Mouse (Mus musculus): ENCODE data around the gene Trappc13. TPM values are rescaled to one million over a fixed set of nuclear protein-coding genes. Genes with fewer than 3 reads are reported as not detected.
A peak's percentile ranks its signal among the peaks of the same experiment; 100 is the strongest.

The Trappc13 gene
- polyA plus RNA-seq, 1 experiment from 2014 or later = 57.6 TPM

- no peaks in the 10 kb centered on the region for H3K27me3 ChIP-seq (ENCODE audit: control insufficient read depth, insufficient read depth, low read length)
- DNase-seq (ENCODE audit: low spot score) (no peak), ATAC-seq (ENCODE audit: low FRiP score) (no peak)
- no peaks in the 10 kb centered on the region for H3K4me1 ChIP-seq (replicated peaks; ENCODE audit: control insufficient read depth, insufficient read depth, low read length)
- no peaks in the 10 kb centered on the region for H3K9me3 ChIP-seq (ENCODE audit: control insufficient read depth, low read length)
- H3K27ac ChIP-seq = no peak overlapping the region
- 93% methylated on average over 20 of the region's 20 CpGs for WGBS
- no peak overlapping the region for H3K4me2 ChIP-seq (replicated peaks)
- no peak overlapping the region for H3K9ac ChIP-seq
- peaks cover 67% of the 10 kb centered on the region for H3K36me3 ChIP-seq (replicated peaks; ENCODE audit: control insufficient read depth, insufficient read depth)
- no peak overlapping the region for H3K4me3 ChIP-seq (replicated peaks; ENCODE audit: low read length)
Observed at GRCm38 (mm10) chr13:104123662-104124381, 54.4 kb downstream of the Trappc13 start.

- no peak overlapping the region for H3K9ac ChIP-seq
- peaks cover 69% of the 10 kb centered on the region for H3K36me3 ChIP-seq (replicated peaks; ENCODE audit: control insufficient read depth, insufficient read depth)
- 64% methylated on average over 17 of the region's 17 CpGs for WGBS
- H3K4me3 ChIP-seq (replicated peaks; ENCODE audit: low read length) = no peak overlapping the region
- no peaks in the 10 kb centered on the region for H3K4me1 ChIP-seq (replicated peaks; ENCODE audit: control insufficient read depth, insufficient read depth, low read length)
- no peak for ATAC-seq (ENCODE audit: low FRiP score)
- no peak overlapping the region for H3K27ac ChIP-seq
- H3K27me3 ChIP-seq (ENCODE audit: control insufficient read depth, insufficient read depth, low read length) = no peaks in the 10 kb centered on the region
- H3K4me2 ChIP-seq (replicated peaks) = no peak overlapping the region
- DNase-seq (ENCODE audit: low spot score) = no peak
- H3K9me3 ChIP-seq (ENCODE audit: control insufficient read depth, low read length) = no peaks in the 10 kb centered on the region
Observed at GRCm38 (mm10) chr13:104122078-104122840, 56.0 kb downstream of the Trappc13 start.

- H3K4me2 ChIP-seq (replicated peaks) = no peak overlapping the region
- no peak overlapping the region for H3K4me3 ChIP-seq (replicated peaks; ENCODE audit: low read length)
- ATAC-seq (ENCODE audit: low FRiP score) (no peak), DNase-seq (ENCODE audit: low spot score) (no peak)
- H3K27ac ChIP-seq = no peak overlapping the region
- WGBS = 94% methylated on average over 2 of the region's 2 CpGs
- H3K9ac ChIP-seq = no peak overlapping the region
- peaks cover 23% of the 10 kb centered on the region for H3K4me1 ChIP-seq (replicated peaks; ENCODE audit: control insufficient read depth, insufficient read depth, low read length)
- H3K36me3 ChIP-seq (replicated peaks; ENCODE audit: control insufficient read depth, insufficient read depth) = peaks cover 45% of the 10 kb centered on the region
- H3K9me3 ChIP-seq (ENCODE audit: control insufficient read depth, low read length) = no peaks in the 10 kb centered on the region
- no peaks in the 10 kb centered on the region for H3K27me3 ChIP-seq (ENCODE audit: control insufficient read depth, insufficient read depth, low read length)
Observed at GRCm38 (mm10) chr13:104114827-104115226, 63.4 kb downstream of the Trappc13 start.

- 93% methylated on average over 4 of the region's 4 CpGs for WGBS
- H3K27ac ChIP-seq = no peak overlapping the region
- H3K4me1 ChIP-seq (replicated peaks; ENCODE audit: control insufficient read depth, insufficient read depth, low read length) = peaks cover 23% of the 10 kb centered on the region
- no peaks in the 10 kb centered on the region for H3K27me3 ChIP-seq (ENCODE audit: control insufficient read depth, insufficient read depth, low read length)
- H3K4me2 ChIP-seq (replicated peaks) = no peak overlapping the region
- DNase-seq (ENCODE audit: low spot score) = peak; percentile 21
- H3K4me3 ChIP-seq (replicated peaks; ENCODE audit: low read length) = no peak overlapping the region
- ATAC-seq (ENCODE audit: low FRiP score) = no peak
- no peak overlapping the region for H3K9ac ChIP-seq
- peaks cover 35% of the 10 kb centered on the region for H3K36me3 ChIP-seq (replicated peaks; ENCODE audit: control insufficient read depth, insufficient read depth)
- no peaks in the 10 kb centered on the region for H3K9me3 ChIP-seq (ENCODE audit: control insufficient read depth, low read length)
Observed at GRCm38 (mm10) chr13:104113782-104114181, 64.5 kb downstream of the Trappc13 start.

GRCm38 (mm10) chr13:104112266-104112900 lies 65.9 kb downstream of the Trappc13 start:
- Histone ChIP-seq H3K9me3 (ENCODE audit: control insufficient read depth, low read length) (no peaks in the 10 kb centered on the region), H3K4me2 (replicated peaks) (peak overlapping the region; percentile 97), H3K36me3 (replicated peaks; ENCODE audit: control insufficient read depth, insufficient read depth) (peaks cover 24% of the 10 kb centered on the region), H3K27me3 (ENCODE audit: control insufficient read depth, insufficient read depth, low read length) (no peaks in the 10 kb centered on the region), H3K4me3 (replicated peaks; ENCODE audit: low read length) (peak overlapping the region; percentile 11; the same call in 1 of the 2 replicates), H3K4me1 (replicated peaks; ENCODE audit: control insufficient read depth, insufficient read depth, low read length) (peaks cover 23% of the 10 kb centered on the region), H3K27ac (no peak overlapping the region), H3K9ac (0 out of 2 replicates have a peak overlapping the region, but pooled peaks have one; percentile 36)
- 36% methylated on average over 12 of the region's 12 CpGs for WGBS
- DNase-seq (ENCODE audit: low spot score) (no peak), ATAC-seq (ENCODE audit: low FRiP score) (no peak)

GRCm38 (mm10) chr13:104110526-104110925 lies 67.7 kb downstream of the Trappc13 start:
- ATAC-seq (ENCODE audit: low FRiP score) (no peak), DNase-seq (ENCODE audit: low spot score) (no peak)
- peaks cover 13% of the 10 kb centered on the region for H3K36me3 ChIP-seq (replicated peaks; ENCODE audit: control insufficient read depth, insufficient read depth)
- 26% methylated on average over 7 of the region's 7 CpGs for WGBS
- H3K4me1 ChIP-seq (replicated peaks; ENCODE audit: control insufficient read depth, insufficient read depth, low read length) = peaks cover 23% of the 10 kb centered on the region
- peak overlapping the region; percentile 83 for H3K27ac ChIP-seq
- H3K9me3 ChIP-seq (ENCODE audit: control insufficient read depth, low read length) = no peaks in the 10 kb centered on the region
- H3K27me3 ChIP-seq (ENCODE audit: control insufficient read depth, insufficient read depth, low read length) = no peaks in the 10 kb centered on the region
- H3K4me2 ChIP-seq (replicated peaks) = peak overlapping the region; percentile 97
- peak overlapping the region; percentile 85 for H3K9ac ChIP-seq
- peak overlapping the region; percentile 83 for H3K4me3 ChIP-seq (replicated peaks; ENCODE audit: low read length)

- Histone ChIP-seq H3K4me3 (replicated peaks; ENCODE audit: low read length) (peak overlapping the region; percentile 83), H3K9me3 (ENCODE audit: control insufficient read depth, low read length) (0 out of 2 replicates have a peak, but pooled peaks cover under 1% of the 10 kb centered on the region), H3K9ac (peak overlapping the region; percentile 85), H3K27me3 (ENCODE audit: control insufficient read depth, insufficient read depth, low read length) (no peaks in the 10 kb centered on the region), H3K27ac (peak overlapping the region; percentile 83), H3K4me1 (replicated peaks; ENCODE audit: control insufficient read depth, insufficient read depth, low read length) (peaks cover 23% of the 10 kb centered on the region), H3K36me3 (replicated peaks; ENCODE audit: control insufficient read depth, insufficient read depth) (peaks cover 8% of the 10 kb centered on the region), H3K4me2 (replicated peaks) (peak overlapping the region; percentile 97)
- ATAC-seq (ENCODE audit: low FRiP score) = peak; percentile 86
- DNase-seq (ENCODE audit: low spot score) = peak; percentile 64
- under 1% methylated on average over 38 of the region's 38 CpGs for WGBS
Observed at GRCm38 (mm10) chr13:104109816-104110521, 68.3 kb downstream of the Trappc13 start.

- WGBS = under 1% methylated on average over 30 of the region's 44 CpGs
- peak; percentile 89 for DNase-seq (ENCODE audit: low spot score)
Observed at GRCm38 (mm10) chr13:104109288-104109815, 68.9 kb downstream of the Trappc13 start, which contains the start of the genes Nln and Sgtb. Gene Nln (minus strand): TSS chr13:104109614. Gene Sgtb (plus strand): TSS chr13:104109741.

More at GRCm38 (mm10) chr13:104109288-104109815, 68.9 kb downstream of the Trappc13 start, which contains the start of the genes Nln and Sgtb:
- Histone ChIP-seq H3K36me3 (replicated peaks; ENCODE audit: control insufficient read depth, insufficient read depth) (peaks cover 3% of the 10 kb centered on the region; the same call in 1 of the 2 replicates), H3K9ac (peak within 1 kb of the TSS; percentile 85), H3K4me2 (replicated peaks) (peak within 1 kb of the TSS; percentile 97), H3K4me3 (replicated peaks; ENCODE audit: low read length) (peak within 1 kb of the TSS; percentile 83), H3K27me3 (ENCODE audit: control insufficient read depth, insufficient read depth, low read length) (no peaks in the 10 kb centered on the region), H3K9me3 (ENCODE audit: control insufficient read depth, low read length) (peaks cover 4% of the 10 kb centered on the region; the same call in 1 of the 2 replicates), H3K27ac (peak within 1 kb of the TSS; percentile 85), H3K4me1 (replicated peaks; ENCODE audit: control insufficient read depth, insufficient read depth, low read length) (peaks cover 23% of the 10 kb centered on the region)
- peak; percentile 95 for ATAC-seq (ENCODE audit: low FRiP score)
